Mouse (Mus musculus): ENCODE measurements around the gene Epha6.

DNA sequence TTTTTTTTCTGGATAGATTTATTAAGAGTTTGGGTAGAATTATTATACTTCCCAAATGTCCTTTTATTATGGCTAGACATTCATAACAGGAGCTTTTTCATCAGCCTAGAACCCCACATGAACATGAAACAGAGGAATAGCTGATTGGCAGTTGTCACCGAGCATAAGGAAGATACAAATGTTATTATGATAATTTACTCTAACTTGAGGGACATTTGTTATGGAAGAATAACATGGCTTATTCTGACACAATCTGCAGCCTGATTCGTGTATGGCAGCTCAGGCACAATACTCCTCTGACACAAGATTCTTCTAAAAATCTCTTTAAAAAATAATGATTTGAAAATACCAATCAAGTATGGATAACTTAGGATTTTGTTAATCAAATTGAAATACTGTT is 347.7 kb downstream of the Epha6 start:
- TF ChIP-seq CTCF (IDR thresholded peaks at IDR 0.05) (no peak), EP300 (IDR thresholded peaks at IDR 0.05; ENCODE audit: insufficient read depth, low read depth, low read length) (no peak), POLR2A (IDR thresholded peaks at IDR 0.05; ENCODE audit: insufficient read depth, low read depth, low read length) (no peak)
